In the genomic region with DNA sequence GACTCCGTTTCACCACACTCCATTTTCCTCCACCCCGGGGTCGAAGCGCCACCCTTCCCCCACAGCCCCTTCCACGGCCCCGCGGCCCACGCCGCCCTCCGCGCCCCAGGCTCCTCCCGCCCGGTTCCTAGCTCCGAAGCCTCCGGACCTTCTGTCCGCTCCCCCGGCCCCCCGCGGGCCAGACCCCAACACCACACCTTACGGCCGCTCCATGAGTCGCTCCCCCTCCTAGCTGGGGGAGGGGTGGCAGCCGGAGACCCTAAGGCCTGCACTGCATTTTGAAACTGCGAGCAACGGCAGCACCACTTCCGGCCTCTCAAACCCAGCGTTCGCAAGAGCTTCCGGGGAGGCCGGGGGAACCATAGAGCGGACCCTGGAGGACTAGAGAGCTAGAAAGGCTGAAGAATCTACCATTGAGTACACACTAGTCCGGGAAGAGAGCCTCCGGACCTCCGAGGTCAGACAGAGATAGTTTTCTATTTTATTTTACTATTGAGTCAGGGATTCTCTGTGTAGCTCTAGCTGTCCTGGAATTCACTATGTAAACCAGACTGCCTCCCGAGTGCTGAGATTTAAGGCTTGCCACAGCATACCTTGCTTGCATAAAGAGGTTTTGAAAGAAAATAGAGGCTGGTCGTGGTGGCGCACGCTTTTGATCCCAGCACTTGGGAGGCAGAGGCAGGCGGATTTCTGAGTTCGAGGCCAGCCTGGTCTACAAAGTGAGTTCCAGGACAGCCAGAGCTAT, we compare ENCODE assay signal across 7 mouse cellular contexts. TPM values are rescaled to one million over a fixed set of nuclear protein-coding genes. Genes with fewer than 3 reads are reported as not detected.
DNase-seq lines count a peak whose midpoint lies in the region; ATAC-seq lines count a peak whose summit lies in the region.

No protein-coding gene starts in this region.

- peak overlapping the region; percentile 99 for H3K9ac ChIP-seq in intestine, embryonic 15.5 days

- H3K36me3 ChIP-seq in intestine, embryonic 15.5 days, result no peaks in the 10 kb centered on the region
- H3K36me3 ChIP-seq in midbrain, embryonic 10.5 days, result peaks cover 15% of the 10 kb centered on the region

- peak overlapping the region; percentile 90 for H3K27ac ChIP-seq in intestine, embryonic 15.5 days
- H3K27ac ChIP-seq in midbrain, embryonic 10.5 days (replicated peaks), result peak overlapping the region; percentile 99

- intact Hi-C loops in gastrocnemius, postnatal 36 days (cut with DNase I), result no loop called here
- intact Hi-C loops in left cerebral cortex, postnatal 25 days (cut with DNase I), result no loop called here

- DNase-seq in adrenal gland, adult 18-20 months (ENCODE audit: low spot score in 2 of 2), result peak; percentile 74 to 77
- DNase-seq in embryo, embryonic 11 days, result peak; percentile 96
- DNase-seq in gastrocnemius, postnatal 36 days, result peak; percentile 74 to 76
- peak; percentile 84 to 94 for DNase-seq in left cerebral cortex, postnatal 25 days (ENCODE audit: low spot score in 2 of 2)
- peak; percentile 96 for DNase-seq in midbrain, embryonic 10.5 days (ENCODE audit: low spot score)
- peak; percentile 80 for DNase-seq in right cerebral cortex, postnatal 4 days

- H3K4me2 ChIP-seq in intestine, embryonic 15.5 days (replicated peaks), result peak overlapping the region; percentile 56

- H3K4me3 ChIP-seq in intestine, embryonic 15.5 days (replicated peaks), result peak overlapping the region; percentile 94
- peak overlapping the region; percentile 94 for H3K4me3 ChIP-seq in midbrain, embryonic 10.5 days

- under 1% methylated on average over 40 of the region's 40 CpGs for WGBS in intestine, embryonic 15.5 days
- WGBS in midbrain, embryonic 10.5 days, result under 1% methylated on average over 40 of the region's 40 CpGs

- ATAC-seq in intestine, embryonic 15.5 days, result peak; percentile 97

- H3K27me3 ChIP-seq in intestine, embryonic 15.5 days (replicated peaks), result no peaks in the 10 kb centered on the region
- H3K27me3 ChIP-seq in midbrain, embryonic 10.5 days (ENCODE audit: low read depth, poor library complexity, severe bottlenecking), result no peaks in the 10 kb centered on the region

- 0 out of 2 replicates have a peak, but pooled peaks cover 7% of the 10 kb centered on the region for H3K4me1 ChIP-seq in intestine, embryonic 15.5 days (replicated peaks)
- peaks cover 13% of the 10 kb centered on the region for H3K4me1 ChIP-seq in midbrain, embryonic 10.5 days

- no peaks in the 10 kb centered on the region for H3K9me3 ChIP-seq in intestine, embryonic 15.5 days
- H3K9me3 ChIP-seq in midbrain, embryonic 10.5 days (replicated peaks), result no peaks in the 10 kb centered on the region

RNA-seq across cellular contexts. Expression of gene Mdm4, which starts 5.1 kb away (rescaled TPM):
- 10 to 100 TPM; 65.7 to 68.7 TPM for total RNA-seq in adrenal gland, adult 18-20 months (2021)
- 10 to 100 TPM; 22.7 to 28.1 TPM for total RNA-seq in gastrocnemius, postnatal 36 days (2021)
- polyA plus RNA-seq in intestine, embryonic 15.5 days (2015; fragmentation: Nextera tagmentation; extraction: Ambion mirVana), result 27.1 and 31.9 TPM in 2 replicates
- total RNA-seq in left cerebral cortex, postnatal 25 days (2021), result 10 to 100 TPM; 73.9 to 92.0 TPM
- polyA plus RNA-seq in midbrain, embryonic 10.5 days (2016; fragmentation: Nextera tagmentation; extraction: Ambion mirVana), result 34.6 and 37.7 TPM in 2 replicates

RNA-seq across cellular contexts. Expression of gene Pik3c2b, which starts 20.2 kb away (rescaled TPM):
- 1 to 10 TPM; 4.6 to 5.6 TPM for total RNA-seq in adrenal gland, adult 18-20 months (2021)
- 10 to 100 TPM in 1 of 2 experiments, 1 to 10 TPM in 1; 9.3 to 11.1 TPM for total RNA-seq in gastrocnemius, postnatal 36 days (2021)
- 6.1 and 7.0 TPM in 2 replicates for polyA plus RNA-seq in intestine, embryonic 15.5 days (2015; fragmentation: Nextera tagmentation; extraction: Ambion mirVana)
- 10 to 100 TPM; 12.8 to 18.2 TPM for total RNA-seq in left cerebral cortex, postnatal 25 days (2021)
- polyA plus RNA-seq in midbrain, embryonic 10.5 days (2016; fragmentation: Nextera tagmentation; extraction: Ambion mirVana), result 14.1 and 18.2 TPM in 2 replicates

Comparison
In these comparisons a context has a peak if more than half of its experiments do, and no peak if none do; other contexts are left out.
1. Peak in every context shown above with its lines: DNase-seq, ATAC-seq, H3K4me3 ChIP-seq and H3K27ac ChIP-seq.